Mouse (Mus musculus): ENCODE measurements at regions not wholly inside any gene's neighbourhood (a gene's known extent, or its start where the extent isn't known, plus 50 kb on each side); places are given as distances from the start of the nearest gene placed in this dataset.

GRCm38 (mm10) chr4:4650251-4650650, 142.9 kb downstream of the Impad1 start:
- Histone ChIP-seq H3K4me3 (ENCODE audit: insufficient read depth in 1 of 2, low read depth in 1 of 2, low read length in 2 of 2, poor library complexity in 1 of 2, severe bottlenecking in 1 of 2) (no peak overlapping the region), H3K9me3 (ENCODE audit: control insufficient read depth, insufficient read depth, low read depth, low read length) (peaks cover 8% of the 10 kb centered on the region), H3K27ac (ENCODE audit: insufficient read depth, low read depth, low read length, poor library complexity, severe bottlenecking) (no peak overlapping the region), H3K4me1 (ENCODE audit: control insufficient read depth in 2 of 2, insufficient read depth in 2 of 2, low read length in 2 of 2, poor library complexity in 1 of 2) (no peaks in the 10 kb centered on the region), H3K36me3 (ENCODE audit: control insufficient read depth, insufficient read depth, low read length, poor library complexity, severe bottlenecking) (no peaks in the 10 kb centered on the region), H3K9ac (ENCODE audit: insufficient read depth, low read depth, low read length, poor library complexity, severe bottlenecking) (no peak overlapping the region)
- TF ChIP-seq HCFC1 (IDR thresholded peaks at IDR 0.05; ENCODE audit: borderline replicate concordance, insufficient read depth, low read length) (no peak), MAFK (IDR thresholded peaks at IDR 0.05; ENCODE audit: insufficient read depth, low read depth, low read length) (no peak), ZC3H11A (IDR thresholded peaks at IDR 0.05; ENCODE audit: borderline replicate concordance, low read depth, low read length) (no peak), ZNF384 (IDR thresholded peaks at IDR 0.05; ENCODE audit: low read depth, low read length) (no peak), CHD2 (IDR thresholded peaks at IDR 0.05; ENCODE audit: low read depth, low read length) (no peak)
- in situ Hi-C loops (cut with MboI; ENCODE audit: low sequenced_read_pairs in 2 of 2, unreplicated experiment in 2 of 2), result no loop called here
- DNase-seq (ENCODE audit: low read depth, low spot score), result no peak

DNA sequence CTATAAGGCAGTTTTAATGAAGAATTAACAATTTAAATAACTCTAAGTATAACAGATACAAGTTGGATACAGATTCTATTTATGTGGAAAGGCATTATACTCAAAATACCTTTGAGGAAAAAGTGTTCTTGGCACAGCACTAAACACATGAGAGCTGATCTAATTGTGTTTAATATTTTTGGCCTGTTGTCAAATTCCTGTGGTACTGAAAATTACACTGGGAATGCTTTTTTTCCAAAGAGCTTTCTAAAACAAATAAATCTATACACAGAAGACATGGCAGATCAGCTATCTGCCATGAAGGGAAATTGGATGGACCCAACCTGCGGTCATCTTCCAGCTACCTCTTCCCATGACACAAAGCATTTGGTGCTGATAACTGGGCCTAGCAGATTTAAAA, 147.9 kb downstream of the Impad1 start:
- no peak for DNase-seq (ENCODE audit: low read depth, low spot score)
- in situ Hi-C loops (cut with MboI; ENCODE audit: low sequenced_read_pairs in 2 of 2, unreplicated experiment in 2 of 2), result no loop called here
- Histone ChIP-seq H3K4me1 (ENCODE audit: control insufficient read depth in 2 of 2, insufficient read depth in 2 of 2, low read length in 2 of 2, poor library complexity in 1 of 2) (no peaks in the 10 kb centered on the region), H3K36me3 (ENCODE audit: control insufficient read depth, insufficient read depth, low read length, poor library complexity, severe bottlenecking) (no peaks in the 10 kb centered on the region), H3K9me3 (ENCODE audit: control insufficient read depth, insufficient read depth, low read depth, low read length) (no peaks in the 10 kb centered on the region), H3K9ac (ENCODE audit: insufficient read depth, low read depth, low read length, poor library complexity, severe bottlenecking) (no peak overlapping the region), H3K4me3 (ENCODE audit: insufficient read depth in 1 of 2, low read depth in 1 of 2, low read length in 2 of 2, poor library complexity in 1 of 2, severe bottlenecking in 1 of 2) (no peak overlapping the region), H3K27ac (ENCODE audit: insufficient read depth, low read depth, low read length, poor library complexity, severe bottlenecking) (no peak overlapping the region)
- TF ChIP-seq HCFC1 (IDR thresholded peaks at IDR 0.05; ENCODE audit: borderline replicate concordance, insufficient read depth, low read length), result no peak
- TF ChIP-seq MAFK (IDR thresholded peaks at IDR 0.05; ENCODE audit: insufficient read depth, low read depth, low read length), result no peak
- TF ChIP-seq ZC3H11A (IDR thresholded peaks at IDR 0.05; ENCODE audit: borderline replicate concordance, low read depth, low read length), result no peak
- no peak for TF ChIP-seq ZNF384 (IDR thresholded peaks at IDR 0.05; ENCODE audit: low read depth, low read length)
- no peak for TF ChIP-seq CHD2 (IDR thresholded peaks at IDR 0.05; ENCODE audit: low read depth, low read length)

- Histone ChIP-seq H3K9ac (ENCODE audit: insufficient read depth, low read depth, low read length, poor library complexity, severe bottlenecking) (no peak overlapping the region), H3K4me3 (ENCODE audit: insufficient read depth in 1 of 2, low read depth in 1 of 2, low read length in 2 of 2, poor library complexity in 1 of 2, severe bottlenecking in 1 of 2) (no peak overlapping the region), H3K9me3 (ENCODE audit: control insufficient read depth, insufficient read depth, low read depth, low read length) (no peaks in the 10 kb centered on the region), H3K36me3 (ENCODE audit: control insufficient read depth, insufficient read depth, low read length, poor library complexity, severe bottlenecking) (no peaks in the 10 kb centered on the region), H3K27ac (ENCODE audit: insufficient read depth, low read depth, low read length, poor library complexity, severe bottlenecking) (no peak overlapping the region), H3K4me1 (ENCODE audit: control insufficient read depth in 2 of 2, insufficient read depth in 2 of 2, low read length in 2 of 2, poor library complexity in 1 of 2) (peaks cover 0 to 6% of the 10 kb centered on the region in 2 experiments; a peak in 1 of 4 replicates)
- no peak for DNase-seq (ENCODE audit: low read depth, low spot score)
- in situ Hi-C loops (cut with MboI; ENCODE audit: low sequenced_read_pairs in 2 of 2, unreplicated experiment in 2 of 2), result no loop called here
- no peak for TF ChIP-seq CHD2 (IDR thresholded peaks at IDR 0.05; ENCODE audit: low read depth, low read length)
- no peak for TF ChIP-seq HCFC1 (IDR thresholded peaks at IDR 0.05; ENCODE audit: borderline replicate concordance, insufficient read depth, low read length)
- TF ChIP-seq ZNF384 (IDR thresholded peaks at IDR 0.05; ENCODE audit: low read depth, low read length), result no peak
- TF ChIP-seq MAFK (IDR thresholded peaks at IDR 0.05; ENCODE audit: insufficient read depth, low read depth, low read length), result no peak
- no peak for TF ChIP-seq ZC3H11A (IDR thresholded peaks at IDR 0.05; ENCODE audit: borderline replicate concordance, low read depth, low read length)
These were observed 156.9 kb downstream of the Impad1 start for GRCm38 (mm10) chr4:4636258-4636657.

GRCm38 (mm10) chr4:4635856-4636255, 157.3 kb downstream of the Impad1 start:
- no peak overlapping the region for H3K9ac ChIP-seq (ENCODE audit: insufficient read depth, low read depth, low read length, poor library complexity, severe bottlenecking)
- no peak for TF ChIP-seq ZNF384 (IDR thresholded peaks at IDR 0.05; ENCODE audit: low read depth, low read length)
- no peak for TF ChIP-seq CHD2 (IDR thresholded peaks at IDR 0.05; ENCODE audit: low read depth, low read length)
- no peak for TF ChIP-seq ZC3H11A (IDR thresholded peaks at IDR 0.05; ENCODE audit: borderline replicate concordance, low read depth, low read length)
- TF ChIP-seq MAFK (IDR thresholded peaks at IDR 0.05; ENCODE audit: insufficient read depth, low read depth, low read length), result no peak
- TF ChIP-seq HCFC1 (IDR thresholded peaks at IDR 0.05; ENCODE audit: borderline replicate concordance, insufficient read depth, low read length), result no peak
- in situ Hi-C loops (cut with MboI; ENCODE audit: low sequenced_read_pairs in 2 of 2, unreplicated experiment in 2 of 2), result no loop called here
- H3K4me3 ChIP-seq (ENCODE audit: insufficient read depth in 1 of 2, low read depth in 1 of 2, low read length in 2 of 2, poor library complexity in 1 of 2, severe bottlenecking in 1 of 2), result no peak overlapping the region
- no peaks in the 10 kb centered on the region for H3K9me3 ChIP-seq (ENCODE audit: control insufficient read depth, insufficient read depth, low read depth, low read length)
- no peak for DNase-seq (ENCODE audit: low read depth, low spot score)
- no peaks in the 10 kb centered on the region for H3K36me3 ChIP-seq (ENCODE audit: control insufficient read depth, insufficient read depth, low read length, poor library complexity, severe bottlenecking)
- no peak overlapping the region for H3K27ac ChIP-seq (ENCODE audit: insufficient read depth, low read depth, low read length, poor library complexity, severe bottlenecking)
- H3K4me1 ChIP-seq (ENCODE audit: control insufficient read depth in 2 of 2, insufficient read depth in 2 of 2, low read length in 2 of 2, poor library complexity in 1 of 2), result peaks cover 0 to 6% of the 10 kb centered on the region in 2 experiments; a peak in 1 of 4 replicates

DNA sequence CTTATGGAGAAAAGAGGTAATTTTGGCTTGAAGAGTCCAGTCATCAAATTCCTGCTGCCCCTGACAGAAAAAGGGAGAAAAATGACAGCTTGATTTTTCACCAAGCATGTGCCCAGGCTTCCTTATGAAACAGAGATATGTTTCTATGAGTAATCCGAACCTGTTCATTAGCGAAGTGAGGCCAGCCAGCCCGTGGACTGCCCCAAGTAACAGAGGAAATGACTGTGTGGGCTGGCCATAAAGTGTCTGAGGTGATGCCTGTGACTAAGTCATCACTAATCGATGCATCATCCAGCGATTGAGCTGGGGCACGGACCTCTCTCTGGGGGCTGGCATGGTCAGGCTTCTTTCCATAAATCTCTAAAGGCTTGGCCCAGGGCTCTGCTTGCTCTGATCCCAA, 157.8 kb downstream of the Impad1 start:
- Histone ChIP-seq H3K9me3 (ENCODE audit: control insufficient read depth, insufficient read depth, low read depth, low read length) (no peaks in the 10 kb centered on the region), H3K4me1 (ENCODE audit: control insufficient read depth in 2 of 2, insufficient read depth in 2 of 2, low read length in 2 of 2, poor library complexity in 1 of 2) (peaks cover 0 to 6% of the 10 kb centered on the region in 2 experiments; a peak in 1 of 4 replicates), H3K36me3 (ENCODE audit: control insufficient read depth, insufficient read depth, low read length, poor library complexity, severe bottlenecking) (no peaks in the 10 kb centered on the region), H3K4me3 (ENCODE audit: insufficient read depth in 1 of 2, low read depth in 1 of 2, low read length in 2 of 2, poor library complexity in 1 of 2, severe bottlenecking in 1 of 2) (no peak overlapping the region), H3K9ac (ENCODE audit: insufficient read depth, low read depth, low read length, poor library complexity, severe bottlenecking) (no peak overlapping the region), H3K27ac (ENCODE audit: insufficient read depth, low read depth, low read length, poor library complexity, severe bottlenecking) (no peak overlapping the region)
- no peak for DNase-seq (ENCODE audit: low read depth, low spot score)
- no peak for TF ChIP-seq MAFK (IDR thresholded peaks at IDR 0.05; ENCODE audit: insufficient read depth, low read depth, low read length)
- no peak for TF ChIP-seq HCFC1 (IDR thresholded peaks at IDR 0.05; ENCODE audit: borderline replicate concordance, insufficient read depth, low read length)
- TF ChIP-seq CHD2 (IDR thresholded peaks at IDR 0.05; ENCODE audit: low read depth, low read length), result no peak
- TF ChIP-seq ZNF384 (IDR thresholded peaks at IDR 0.05; ENCODE audit: low read depth, low read length), result no peak
- no peak for TF ChIP-seq ZC3H11A (IDR thresholded peaks at IDR 0.05; ENCODE audit: borderline replicate concordance, low read depth, low read length)
- in situ Hi-C loops (cut with MboI; ENCODE audit: low sequenced_read_pairs in 2 of 2, unreplicated experiment in 2 of 2), result no loop called here

Data from ES-E14 (cell line).